Mouse (Mus musculus) ES-E14 (cell line): ENCODE data around the gene Ccdc113. TPM values are rescaled to one million over a fixed set of nuclear protein-coding genes. Genes with fewer than 3 reads are reported as not detected.

Experiments used
- DNase-seq: peaks from one replicate; pipeline ENCODE4 v3.0.0-alpha.2; 2013; ENCODE audit warnings: low read depth, low spot score
- H3K27ac ChIP-seq: 2 replicates; pipeline ENCODE4 v1.5.1; 2012; ENCODE audit warnings: low read depth, mild to moderate bottlenecking, low read length, moderate library complexity, mixed read lengths; ENCODE audit not compliant: poor library complexity, insufficient read depth, severe bottlenecking
- H3K36me3 ChIP-seq: 2 replicates; pipeline ENCODE4 v1.6.1; 2012; ENCODE audit warnings: mild to moderate bottlenecking, low read length, moderate library complexity, mixed read lengths; ENCODE audit not compliant: control insufficient read depth, poor library complexity, insufficient read depth, severe bottlenecking
- H3K4me1 ChIP-seq, 2 experiments: fragments of 150-350 bp in 1 of 2; sonication (generic) in 1 of 2; 2 replicates each; pipeline ENCODE4 v1.6.1; 2012; ENCODE audit warnings: low read length in 2 of 2, mild to moderate bottlenecking in 1 of 2, mixed read lengths in 1 of 2; ENCODE audit not compliant: control insufficient read depth in 2 of 2, insufficient read depth in 2 of 2, poor library complexity in 1 of 2
- H3K4me3 ChIP-seq, 2 experiments: fragments of 150-350 bp in 1 of 2; sonication (generic) in 1 of 2; 2 replicates each; pipeline ENCODE4 v1.5.1; 2012; ENCODE audit warnings: low read length in 2 of 2, low read depth in 1 of 2, mild to moderate bottlenecking in 1 of 2, mixed read lengths in 1 of 2; ENCODE audit not compliant: insufficient read depth in 1 of 2, poor library complexity in 1 of 2, severe bottlenecking in 1 of 2
- H3K9ac ChIP-seq: 2 replicates; pipeline ENCODE4 v1.6.1; 2012; ENCODE audit warnings: low read depth, mild to moderate bottlenecking, low read length, mixed read lengths; ENCODE audit not compliant: poor library complexity, insufficient read depth, severe bottlenecking
- H3K9me3 ChIP-seq: fragments of 150-350 bp; sonication (generic); 2 replicates; pipeline ENCODE4 v1.6.1; 2012; ENCODE audit warnings: low read depth, mild to moderate bottlenecking, low read length; ENCODE audit not compliant: control insufficient read depth, insufficient read depth
- CHD2 ChIP-seq: IDR thresholded peaks from 2 replicates; pipeline ENCODE4 v1.6.1; 2014; ENCODE audit warnings: mild to moderate bottlenecking, low read depth, low read length, inconsistent platforms
- HCFC1 ChIP-seq: IDR thresholded peaks from 2 replicates; pipeline ENCODE4 v1.6.1; 2012; ENCODE audit warnings: low read length, inconsistent platforms, borderline replicate concordance; ENCODE audit not compliant: insufficient read depth
- MAFK ChIP-seq: IDR thresholded peaks from 2 replicates; pipeline ENCODE4 v1.6.1; 2014; ENCODE audit warnings: mild to moderate bottlenecking, low read depth, low read length, inconsistent platforms; ENCODE audit not compliant: insufficient read depth
- ZC3H11A ChIP-seq: IDR thresholded peaks from 2 replicates; pipeline ENCODE4 v1.6.1; 2012; ENCODE audit warnings: low read depth, mild to moderate bottlenecking, inconsistent platforms, low read length, borderline replicate concordance
- ZNF384 ChIP-seq: IDR thresholded peaks from 2 replicates; pipeline ENCODE4 v1.6.1; 2012; ENCODE audit warnings: low read depth, low read length, inconsistent platforms
- in situ Hi-C, 2 experiments: fragments of 600-800 bp; cut with MboI; formaldehyde crosslinking; loops; one replicate each; pipeline ENCODE4 v1.15.1; 2025; ENCODE audit warnings: low sequenced_read_pairs in 2 of 2, inconsistent platforms in 1 of 2; ENCODE audit not compliant: unreplicated experiment in 2 of 2
- total RNA-seq: library from RNA; depleted of rRNA; stranded (reverse); fragments of 300-350 nt; gene quantifications from 2 replicates; pipeline ENCODE4 v1.2.3, GENCODE M21; 2012

The Ccdc113 gene
- total RNA-seq, 1 experiment = 1.1 TPM

- H3K4me3 ChIP-seq = no peak overlapping the region
- no peaks in the 10 kb centered on the region for H3K9me3 ChIP-seq
- no peak for DNase-seq
- in situ Hi-C loops = no loop called here
- no peak for TF ChIP-seq ZC3H11A
- no peak for TF ChIP-seq MAFK
- TF ChIP-seq HCFC1 = no peak
- TF ChIP-seq ZNF384 = no peak
- TF ChIP-seq CHD2 = no peak
- peaks cover 0 to 11% of the 10 kb centered on the region in 2 experiments; a peak in 3 of 4 replicates for H3K4me1 ChIP-seq
- no peak overlapping the region for H3K9ac ChIP-seq
- H3K36me3 ChIP-seq = no peaks in the 10 kb centered on the region
- H3K27ac ChIP-seq = no peak overlapping the region
These were observed 5.1 kb upstream of the Ccdc113 start for GRCm38 (mm10) chr8:95528750-95529310.

- no peak for DNase-seq
- Histone ChIP-seq H3K9ac (no peak overlapping the region), H3K9me3 (no peaks in the 10 kb centered on the region), H3K4me3 (no peak overlapping the region), H3K36me3 (no peaks in the 10 kb centered on the region), H3K27ac (no peak overlapping the region), H3K4me1 (peaks cover 0 to 11% of the 10 kb centered on the region in 2 experiments; a peak in 3 of 4 replicates)
- in situ Hi-C loops = no loop called here
- TF ChIP-seq MAFK (no peak), ZC3H11A (no peak)
These were observed 1.7 kb upstream of the Ccdc113 start for GRCm38 (mm10) chr8:95532206-95532605.

GRCm38 (mm10) chr8:95539487-95539886, 5.6 kb downstream of the Ccdc113 start:
- DNase-seq = no peak
- no peak for TF ChIP-seq HCFC1
- peaks cover 2 to 3% of the 10 kb centered on the region in 2 experiments; a peak in 1 of 4 replicates for H3K4me1 ChIP-seq
- no peaks in the 10 kb centered on the region for H3K36me3 ChIP-seq
- no peak overlapping the region for H3K27ac ChIP-seq
- H3K9ac ChIP-seq = no peak overlapping the region
- H3K9me3 ChIP-seq = no peaks in the 10 kb centered on the region
- in situ Hi-C loops = no loop called here
- no peak overlapping the region for H3K4me3 ChIP-seq

GRCm38 (mm10) chr8:95542191-95542590, 8.3 kb downstream of the Ccdc113 start:
- no peak overlapping the region for H3K9ac ChIP-seq
- TF ChIP-seq ZC3H11A (no peak), HCFC1 (no peak), MAFK (no peak), ZNF384 (no peak), CHD2 (no peak)
- no peak overlapping the region for H3K4me3 ChIP-seq
- no peaks in the 10 kb centered on the region for H3K9me3 ChIP-seq
- DNase-seq = no peak
- in situ Hi-C loops = no loop called here
- peaks cover 4 to 5% of the 10 kb centered on the region in 2 experiments; a peak in 2 of 4 replicates for H3K4me1 ChIP-seq
- no peak overlapping the region for H3K27ac ChIP-seq
- no peaks in the 10 kb centered on the region for H3K36me3 ChIP-seq

- H3K4me3 ChIP-seq = no peak overlapping the region
- DNase-seq = no peak
- TF ChIP-seq HCFC1 (no peak), MAFK (no peak), ZC3H11A (no peak), ZNF384 (no peak), CHD2 (no peak)
- in situ Hi-C loops = no loop called here
- no peak overlapping the region for H3K27ac ChIP-seq
- H3K9me3 ChIP-seq = no peaks in the 10 kb centered on the region
- peaks cover 9 to 10% of the 10 kb centered on the region in 2 experiments; a peak in 2 of 4 replicates for H3K4me1 ChIP-seq
- no peak overlapping the region for H3K9ac ChIP-seq
- no peaks in the 10 kb centered on the region for H3K36me3 ChIP-seq
These were observed 9.2 kb downstream of the Ccdc113 start for GRCm38 (mm10) chr8:95543065-95543464.
